Mouse (Mus musculus) heart, postnatal 0 days (tissue): Measurements from ENCODE around the gene Sparcl1. TPM values are rescaled to one million over a fixed set of nuclear protein-coding genes. Genes with fewer than 3 reads are reported as not detected.

Source experiments
- ATAC-seq: fragments of 200-750 bp; cut with Nextera tagmentation; 2 replicates; pipeline ENCODE4 v1.8.0; 2017; ENCODE audit warnings: low read depth, moderate number of reproducible peaks, moderate library complexity; ENCODE audit not compliant: insufficient read depth
- DNase-seq: peaks from one replicate; pipeline ENCODE4 v3.0.0-alpha.2; 2016; ENCODE audit warnings: low spot score
- H3K27ac ChIP-seq: fragments of 300-500 bp; sonication (generic); 2 replicates; pipeline ENCODE4 v1.5.1; 2014; ENCODE audit warnings: low read depth, mild to moderate bottlenecking
- H3K27me3 ChIP-seq: fragments of 300-500 bp; sonication (generic); 2 replicates; pipeline ENCODE4 v1.6.1; 2014; ENCODE audit warnings: low read length, mixed read lengths; ENCODE audit not compliant: control insufficient read depth, insufficient read depth
- H3K36me3 ChIP-seq: fragments of 300-500 bp; sonication (generic); replicated peaks from 2 replicates; pipeline ENCODE4 v1.6.1; 2014; ENCODE audit warnings: low read length, mixed read lengths; ENCODE audit not compliant: control insufficient read depth, insufficient read depth
- H3K4me1 ChIP-seq: fragments of 300-500 bp; sonication (generic); 2 replicates; pipeline ENCODE4 v1.6.1; 2014; ENCODE audit warnings: antibody characterized with exemption; ENCODE audit not compliant: control insufficient read depth, insufficient read depth
- H3K4me2 ChIP-seq: fragments of 300-500 bp; sonication (generic); 2 replicates; pipeline ENCODE4 v1.6.1; 2014; ENCODE audit warnings: low read depth, mild to moderate bottlenecking, low read length, moderate library complexity
- H3K4me3 ChIP-seq: fragments of 300-500 bp; sonication (generic); 2 replicates; pipeline ENCODE4 v1.5.1; 2014; ENCODE audit warnings: low read depth, low read length
- H3K9ac ChIP-seq: fragments of 300-500 bp; sonication (generic); replicated peaks from 2 replicates; pipeline ENCODE4 v1.6.1; 2014; ENCODE audit warnings: low read depth, low read length, mixed read lengths
- H3K9me3 ChIP-seq: fragments of 300-500 bp; sonication (generic); replicated peaks from 2 replicates; pipeline ENCODE4 v1.6.1; 2016; ENCODE audit warnings: low read length; ENCODE audit not compliant: control insufficient read depth
- CTCF ChIP-seq: IDR thresholded peaks from 2 replicates; pipeline ENCODE4 v1.5.1; 2016; ENCODE audit warnings: antibody characterized with exemption, control low read depth, low read depth
- EP300 ChIP-seq: IDR thresholded peaks from 2 replicates; pipeline ENCODE4 v1.6.1; 2016; ENCODE audit warnings: antibody characterized with exemption, low read depth
- WGBS: fragments of 180-500 bp; shearing (Covaris S2); extraction: QIAGEN DNeasy Blood & Tissue Kit; methylation state at CpG from one replicate; pipeline ENCODE4 v1.1.7; 2014; 5-methylcytosine and 5-hydroxymethylcytosine counted together
- polyA plus RNA-seq: library from polyadenylated mRNA; unstranded; fragments of >200 nt; fragmentation: Nextera tagmentation; extraction: Ambion mirVana; gene quantifications from 2 replicates; pipeline ENCODE4 v1.2.1, GENCODE M21; 2015
- total RNA-seq: library from RNA; depleted of rRNA; stranded (reverse); fragments of >200 nt; gene quantifications from 2 replicates; pipeline ENCODE4 v1.2.3, GENCODE M21; 2014; ENCODE audit warnings: low replicate concordance

Sparcl1 gene
- total and polyA plus RNA-seq, 2 experiments from 2014 or later, result 97.3 to 168 TPM

GRCm38 (mm10) chr5:104042906-104043305, 70.6 kb downstream of the Sparcl1 start:
- H3K9me3 ChIP-seq, result no peaks in the 10 kb centered on the region
- WGBS, result 61% methylated on average over 2 of the region's 2 CpGs
- H3K27ac ChIP-seq, result peak overlapping the region; percentile 31; the same call in 1 of the 2 replicates
- no peaks in the 10 kb centered on the region for H3K27me3 ChIP-seq
- TF ChIP-seq EP300 (no peak), CTCF (no peak)
- H3K36me3 ChIP-seq, result no peaks in the 10 kb centered on the region
- DNase-seq (peak; percentile 18), ATAC-seq (no peak)
- no peak overlapping the region for H3K4me3 ChIP-seq
- H3K4me1 ChIP-seq, result peaks cover 9% of the 10 kb centered on the region
- H3K9ac ChIP-seq, result no peak overlapping the region
- H3K4me2 ChIP-seq, result no peak overlapping the region

- no peaks in the 10 kb centered on the region for H3K27me3 ChIP-seq
- no peak overlapping the region for H3K4me3 ChIP-seq
- ATAC-seq, result peak; percentile 31
- no peaks in the 10 kb centered on the region for H3K36me3 ChIP-seq
- H3K27ac ChIP-seq, result no peak overlapping the region
- TF ChIP-seq EP300, result no peak
- peak; percentile 84 for TF ChIP-seq CTCF
- DNase-seq, result peak; percentile 30
- no peak overlapping the region for H3K4me2 ChIP-seq
- peaks cover 13% of the 10 kb centered on the region; the same call in 1 of the 2 replicates for H3K4me1 ChIP-seq
- 55% methylated on average over 6 of the region's 6 CpGs for WGBS
- no peaks in the 10 kb centered on the region for H3K9me3 ChIP-seq
- no peak overlapping the region for H3K9ac ChIP-seq
These were observed 74.2 kb downstream of the Sparcl1 start for GRCm38 (mm10) chr5:104039154-104039932.

- Histone ChIP-seq H3K4me2 (no peak overlapping the region), H3K9me3 (no peaks in the 10 kb centered on the region), H3K27ac (no peak overlapping the region), H3K4me1 (0 out of 2 replicates have a peak, but pooled peaks cover 9% of the 10 kb centered on the region), H3K27me3 (no peaks in the 10 kb centered on the region), H3K9ac (no peak overlapping the region), H3K36me3 (no peaks in the 10 kb centered on the region), H3K4me3 (no peak overlapping the region)
- no peak for ATAC-seq
- WGBS, result 90% methylated on average over 1 of the region's 1 CpGs
- TF ChIP-seq EP300, result no peak
- no peak for TF ChIP-seq CTCF
- no peak for DNase-seq
These were observed 76.8 kb downstream of the Sparcl1 start for GRCm38 (mm10) chr5:104036686-104037085.

GRCm38 (mm10) chr5:104035824-104036223, 77.7 kb downstream of the Sparcl1 start:
- 32% methylated on average over 1 of the region's 1 CpGs for WGBS
- Histone ChIP-seq H3K4me3 (no peak overlapping the region), H3K36me3 (no peaks in the 10 kb centered on the region), H3K9me3 (no peaks in the 10 kb centered on the region), H3K27ac (no peak overlapping the region), H3K27me3 (no peaks in the 10 kb centered on the region), H3K4me1 (0 out of 2 replicates have a peak, but pooled peaks cover 9% of the 10 kb centered on the region), H3K9ac (no peak overlapping the region), H3K4me2 (no peak overlapping the region)
- ATAC-seq, result no peak
- TF ChIP-seq CTCF, result no peak
- TF ChIP-seq EP300, result no peak
- DNase-seq, result no peak

DNA sequence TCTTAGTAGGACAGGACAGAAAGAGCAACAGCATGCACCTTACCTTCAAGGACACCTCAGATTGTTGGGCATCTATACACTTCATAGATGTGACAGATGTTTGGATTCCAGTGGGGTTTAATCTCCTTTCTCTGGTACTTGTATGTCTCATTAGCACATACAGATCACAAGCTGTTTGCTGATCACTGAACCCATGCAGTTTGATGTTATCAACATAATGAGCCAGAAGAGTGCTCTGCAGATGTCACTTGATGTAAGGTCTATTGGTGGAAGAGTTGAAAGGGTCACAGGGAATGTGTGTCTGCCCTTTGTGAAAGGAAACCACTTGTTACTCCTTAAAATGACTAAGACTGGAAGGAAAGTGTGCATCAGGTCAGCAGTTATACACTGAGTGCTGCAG, 78.5 kb downstream of the Sparcl1 start:
- H3K4me2 ChIP-seq, result no peak overlapping the region
- DNase-seq, result no peak
- no peak overlapping the region for H3K9ac ChIP-seq
- no peak overlapping the region for H3K4me3 ChIP-seq
- H3K27me3 ChIP-seq, result no peaks in the 10 kb centered on the region
- TF ChIP-seq EP300, result no peak
- no peak for TF ChIP-seq CTCF
- 0 out of 2 replicates have a peak, but pooled peaks cover 9% of the 10 kb centered on the region for H3K4me1 ChIP-seq
- no peaks in the 10 kb centered on the region for H3K36me3 ChIP-seq
- H3K9me3 ChIP-seq, result no peaks in the 10 kb centered on the region
- no peak for ATAC-seq
- no peak overlapping the region for H3K27ac ChIP-seq
